Mouse (Mus musculus): ENCODE data around the gene Pknox2.

The Pknox2 gene

DNA sequence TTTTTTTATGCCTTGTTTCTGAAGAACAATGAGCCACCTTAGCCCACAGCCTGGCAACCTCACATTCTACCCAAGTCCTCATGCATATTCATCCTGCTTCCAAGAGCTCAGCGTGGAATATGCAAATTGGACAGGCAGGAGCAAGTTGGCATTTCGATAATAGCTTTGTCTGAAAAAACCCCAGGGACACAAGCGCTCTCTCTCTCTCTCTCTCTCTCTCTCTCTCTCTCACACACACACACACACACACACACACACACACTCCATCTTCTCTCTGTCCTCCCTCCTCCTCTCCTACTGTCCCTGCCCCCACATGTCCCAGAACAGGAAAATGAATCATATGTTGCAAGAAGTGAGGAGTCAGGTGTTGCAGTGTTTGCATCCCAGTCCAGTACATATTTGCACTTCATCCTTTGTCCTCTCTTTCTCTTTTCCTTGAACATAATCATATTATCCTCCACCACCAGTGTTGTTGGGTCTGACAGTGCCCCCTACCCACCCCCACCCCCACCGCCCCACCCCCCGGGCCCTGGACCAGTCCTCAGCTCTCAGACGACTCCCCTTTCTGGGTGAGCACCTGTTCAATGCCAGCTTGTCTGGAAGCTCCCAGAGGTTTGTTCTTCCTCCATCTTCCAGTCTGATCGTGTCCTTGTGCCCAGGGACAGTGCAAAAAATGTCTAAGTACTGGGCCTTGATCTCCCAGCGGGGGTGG, 265.0 kb downstream of the Pknox2 start:
- DNase-seq (ENCODE audit: low spot score in 2 of 2): no peak

GRCm38 (mm10) chr9:36881615-36882014, 265.6 kb downstream of the Pknox2 start:
- DNase-seq (ENCODE audit: low spot score in 2 of 2): no peak

GRCm38 (mm10) chr9:36876787-36877186, 270.4 kb downstream of the Pknox2 start:
- DNase-seq (ENCODE audit: low spot score in 2 of 2): no peak

DNA sequence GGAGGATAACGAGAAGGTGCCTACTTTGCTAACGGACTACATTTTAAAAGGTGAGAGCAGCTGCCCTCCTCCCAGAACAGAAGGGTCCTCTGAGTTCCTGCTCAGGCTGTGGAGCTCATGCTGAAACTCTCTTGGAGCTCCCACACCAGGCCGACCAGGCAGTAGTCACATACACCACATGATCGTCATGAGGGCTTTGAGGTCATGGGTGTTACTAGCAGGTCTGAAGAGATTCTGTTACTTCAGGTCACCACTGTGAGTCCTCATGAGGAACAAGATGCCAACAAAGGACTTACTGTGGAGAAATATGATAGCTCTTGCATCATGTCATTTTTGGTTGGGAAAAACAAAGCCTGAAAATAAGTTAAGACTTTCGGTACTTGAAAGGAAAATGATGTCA, 270.9 kb downstream of the Pknox2 start:
- no peak for DNase-seq (ENCODE audit: low spot score in 2 of 2)

DNA sequence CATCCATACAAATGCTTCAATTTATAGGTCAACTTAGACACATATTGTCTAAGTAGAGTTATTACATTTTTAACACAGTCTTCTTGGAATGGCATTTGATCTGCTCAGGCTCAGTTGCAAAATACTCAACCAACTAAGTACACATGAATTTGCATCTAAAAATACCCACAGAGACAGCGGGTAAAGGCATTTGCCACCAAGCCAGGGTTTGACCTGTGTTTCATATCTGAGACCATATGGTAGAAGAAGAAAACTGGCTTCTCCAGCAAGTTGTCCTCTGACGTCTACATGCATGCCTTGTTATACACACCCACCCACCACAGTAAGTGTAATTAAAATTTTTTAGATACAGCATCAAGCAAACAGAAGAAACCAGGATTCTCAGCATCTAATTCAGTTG, 273.4 kb downstream of the Pknox2 start:
- DNase-seq (ENCODE audit: low spot score in 2 of 2): no peak

- DNase-seq (ENCODE audit: low spot score in 2 of 2): no peak
These were observed 276.9 kb downstream of the Pknox2 start for GRCm38 (mm10) chr9:36870263-36870662.

- DNase-seq (ENCODE audit: low spot score in 2 of 2): no peak
These were observed 278.5 kb downstream of the Pknox2 start for GRCm38 (mm10) chr9:36868662-36869061.

- no peak for DNase-seq (ENCODE audit: low spot score in 2 of 2)
These were observed 282.1 kb downstream of the Pknox2 start for GRCm38 (mm10) chr9:36864862-36865813.

GRCm38 (mm10) chr9:36863694-36864093, 283.5 kb downstream of the Pknox2 start:
- DNase-seq (ENCODE audit: low spot score in 2 of 2): no peak

DNA sequence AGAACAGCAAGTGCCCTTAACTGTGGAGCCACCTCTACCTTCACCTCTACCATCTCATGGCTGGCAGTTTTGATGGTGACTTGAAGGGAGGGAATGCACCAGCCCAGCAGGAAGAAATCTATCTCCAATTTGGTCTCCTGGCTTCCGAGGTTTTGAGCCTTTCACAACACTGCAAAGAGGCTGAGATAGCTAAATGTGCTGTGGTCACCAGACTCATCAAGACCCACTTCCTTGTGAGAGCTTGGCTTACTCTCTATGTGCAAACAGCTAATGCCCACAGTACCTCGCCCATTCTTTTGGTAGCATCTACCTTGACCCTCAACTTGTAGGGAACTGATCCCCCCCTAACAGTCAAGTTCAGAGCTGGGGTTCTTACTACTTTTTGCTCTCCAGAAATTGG, 284.6 kb downstream of the Pknox2 start:
- DNase-seq (ENCODE audit: low spot score in 2 of 2): no peak

- no peak for DNase-seq (ENCODE audit: low spot score in 2 of 2)
These were observed 288.5 kb downstream of the Pknox2 start for GRCm38 (mm10) chr9:36858677-36859076.

DNA sequence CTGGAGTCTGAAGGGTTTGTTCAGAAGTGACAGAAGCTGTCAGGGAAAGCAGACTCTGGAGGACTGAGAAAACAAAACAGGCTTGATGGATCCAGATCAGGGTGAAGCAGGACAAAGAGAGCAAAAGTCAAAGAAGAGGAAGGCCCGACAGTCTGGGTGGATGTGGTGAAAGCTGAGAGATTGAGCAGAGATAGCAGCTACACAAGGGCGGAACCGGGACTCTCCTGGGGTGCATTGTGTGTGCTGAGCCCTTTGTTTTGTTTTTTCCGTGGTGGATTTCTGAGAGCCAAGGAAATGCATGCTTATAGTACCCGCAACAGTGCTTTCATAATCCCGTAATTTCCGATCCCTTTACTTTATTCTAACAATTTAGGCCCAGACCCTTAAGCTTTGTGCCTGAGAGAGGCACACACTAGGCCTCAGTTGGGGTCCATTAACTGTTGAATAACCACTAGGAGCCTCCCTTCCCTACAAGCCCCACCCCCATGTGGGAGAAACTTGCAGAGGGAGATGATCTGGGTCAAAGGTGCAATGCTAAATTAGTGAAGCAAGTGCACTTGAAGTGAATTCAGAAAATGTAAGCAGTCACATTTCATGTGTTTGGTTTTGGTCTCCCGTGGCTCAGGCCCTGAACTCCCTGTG, 289.6 kb downstream of the Pknox2 start:
- DNase-seq (ENCODE audit: low spot score in 2 of 2): no peak

DNA sequence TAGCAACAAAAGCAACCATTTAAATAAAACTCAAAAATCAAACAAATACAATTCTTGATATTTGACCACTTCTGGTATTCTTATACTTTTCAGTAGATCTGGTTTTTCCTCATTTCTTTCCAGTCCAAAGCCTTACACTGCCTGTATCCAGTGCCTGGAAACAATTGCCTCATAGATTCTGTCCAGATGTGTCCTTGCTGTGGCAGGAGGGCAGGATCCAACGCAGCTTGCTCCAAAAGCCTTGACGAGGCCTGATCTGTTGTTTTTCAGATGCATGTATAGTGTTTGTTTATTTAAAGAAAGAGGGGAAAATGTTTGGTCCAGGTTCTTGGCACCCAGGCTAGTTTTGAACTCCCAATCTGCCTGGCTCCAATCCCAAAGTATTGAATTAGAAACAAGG, 290.9 kb downstream of the Pknox2 start:
- no peak for DNase-seq (ENCODE audit: low spot score in 2 of 2)

GRCm38 (mm10) chr9:36852175-36852574, 295.0 kb downstream of the Pknox2 start:
- no peak for DNase-seq (ENCODE audit: low spot score in 2 of 2)

DNA sequence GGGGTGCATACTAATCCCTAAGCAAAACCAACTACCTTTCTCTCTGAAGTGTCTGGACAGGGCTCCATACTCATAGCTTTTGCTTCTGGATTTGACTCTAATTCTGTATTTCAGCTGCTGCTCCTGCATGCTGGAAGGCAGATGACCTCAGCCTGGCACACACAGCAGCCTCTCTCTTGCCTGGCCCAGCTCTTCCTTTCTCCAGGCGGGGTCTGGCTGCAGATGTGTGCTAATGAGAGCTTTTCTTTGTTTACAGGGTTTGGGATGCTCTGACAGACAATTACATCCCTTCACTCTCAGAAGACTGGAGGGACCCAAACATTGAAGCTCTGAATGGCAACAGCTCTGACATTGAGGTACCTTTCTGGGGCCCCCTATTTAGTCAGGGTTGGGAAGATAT, 297.1 kb downstream of the Pknox2 start:
- no peak for DNase-seq (ENCODE audit: low spot score in 2 of 2)

- DNase-seq (ENCODE audit: low spot score in 2 of 2): no peak
These were observed 298.5 kb downstream of the Pknox2 start for GRCm38 (mm10) chr9:36848661-36849060.

GRCm38 (mm10) chr9:36846346-36846745, 300.9 kb downstream of the Pknox2 start:
- DNase-seq (ENCODE audit: low spot score in 2 of 2): no peak
